Mouse (Mus musculus): ENCODE results near the gene Psg18.
"Not testable (repeated sequence)": the region's sequence is repeated elsewhere in the genome, so short reads cannot be mapped to it uniquely, and the experiment has no call there.

The Psg18 gene

GRCm38 (mm10) chr7:18354909-18355308, at the start of gene Psg18:
Psg18 (minus strand) TSS chr7:18355009.
- not testable (repeated sequence) for DNase-seq (ENCODE audit: low spot score in 2 of 2)

DNA sequence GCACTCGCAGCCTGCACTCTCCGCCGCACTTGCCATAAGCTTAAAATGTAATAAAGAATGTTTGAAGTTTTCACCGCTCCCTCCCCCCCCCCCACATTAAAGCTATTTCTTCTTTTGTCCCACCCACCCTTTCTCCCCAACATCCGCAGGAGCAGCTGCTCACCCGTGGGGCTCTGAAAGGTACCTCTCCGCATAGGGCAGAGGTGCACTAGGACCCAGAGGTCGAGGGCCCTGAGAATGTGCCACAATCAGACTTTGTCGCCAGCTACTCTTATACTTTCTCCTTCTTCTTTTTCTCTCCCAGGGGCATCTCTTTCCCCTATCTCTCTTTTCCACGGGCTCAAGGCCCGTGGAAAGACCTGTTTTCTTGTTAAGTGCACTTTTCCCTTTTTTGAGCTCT, 48.6 kb upstream of the Psg18 start:
- DNase-seq (ENCODE audit: low spot score in 2 of 2) = no peak

- DNase-seq (ENCODE audit: low spot score in 2 of 2) = no peak
Observed at GRCm38 (mm10) chr7:18402527-18403237, 47.9 kb upstream of the Psg18 start.

- DNase-seq (ENCODE audit: low spot score in 2 of 2) = not testable (repeated sequence)
Observed at GRCm38 (mm10) chr7:18391483-18391882, 36.7 kb upstream of the Psg18 start.

- DNase-seq (ENCODE audit: low spot score in 2 of 2) = no peak
Observed at GRCm38 (mm10) chr7:18378295-18378694, 23.5 kb upstream of the Psg18 start.

DNA sequence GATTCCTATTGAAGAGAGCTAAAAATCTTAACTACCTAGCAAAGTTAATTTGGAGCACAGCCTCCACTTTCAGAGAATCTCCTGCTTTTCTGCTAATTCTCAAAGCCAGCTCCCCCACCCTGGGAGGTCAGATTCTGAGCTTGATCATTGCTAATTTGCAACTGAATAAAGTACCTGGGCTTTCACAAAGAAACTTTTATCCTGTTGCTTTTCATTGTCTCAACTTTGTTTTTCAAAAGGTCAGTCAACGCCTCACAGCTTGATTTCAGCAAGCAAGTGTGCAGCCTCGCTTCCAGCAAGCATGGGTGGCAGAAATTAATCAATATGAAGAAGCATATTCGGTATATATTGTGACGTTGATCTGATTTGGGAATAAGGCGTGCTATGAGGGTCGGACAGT, 19.4 kb downstream of the Psg18 start:
- DNase-seq (ENCODE audit: low spot score in 2 of 2) = not testable (repeated sequence)
